Mouse (Mus musculus): ENCODE measurements at regions not wholly inside any gene's neighbourhood (a gene's known extent, or its start where the extent isn't known, plus 50 kb on each side); places are given as distances from the start of the nearest gene placed in this dataset.

GRCm38 (mm10) chr2:33941316-33941715 lies 53.6 kb upstream of the Mvb12b start:
- DNase-seq (ENCODE audit: low spot score): no peak

GRCm38 (mm10) chr2:33939836-33940235 lies 52.1 kb upstream of the Mvb12b start:
- no peak for DNase-seq (ENCODE audit: low spot score)
